Mouse (Mus musculus) adrenal gland, postnatal 25 days (tissue): Measurements from ENCODE around the gene Pnldc1. TPM values are rescaled to one million over a fixed set of nuclear protein-coding genes. Genes with fewer than 3 reads are reported as not detected.
"Not testable (repeated sequence)": the region's sequence is repeated elsewhere in the genome, so short reads cannot be mapped to it uniquely, and the experiment has no call there.

ENCODE experiments used
- DNase-seq: peaks from one replicate; pipeline ENCODE4 v3.0.0; 2021; ENCODE audit warnings: mixed read lengths
- long read RNA-seq: library from polyadenylated mRNA; stranded (forward); transcript quantifications from one replicate; pipeline ENCODE4 v2.0.0, GENCODE M21; 2021
- total RNA-seq: library from RNA; stranded (reverse); gene quantifications from 2 replicates; pipeline ENCODE4 v1.2.3, GENCODE M21; 2021

Pnldc1 gene
- 4.8 and 6.0 TPM in 2 replicates for total RNA-seq
- long read RNA-seq, partial matches to known transcripts = 0 of 1 reads
- long read RNA-seq, other reads (novel, unspliced or antisense) = 1 of 1 reads

- peak; percentile 23 for DNase-seq
Measured at GRCm38 (mm10) chr17:12909361-12910280, at the start of gene Pnldc1. Pnldc1 (minus strand) TSS chr17:12910230.

- not testable (repeated sequence) for DNase-seq
Measured at GRCm38 (mm10) chr17:12959377-12959776, 49.3 kb upstream of the Pnldc1 start.

GRCm38 (mm10) chr17:12956664-12957063 is 46.6 kb upstream of the Pnldc1 start:
- peak; percentile 7 for DNase-seq

- DNase-seq = no peak
Measured at GRCm38 (mm10) chr17:12949669-12950068, 39.6 kb upstream of the Pnldc1 start.

GRCm38 (mm10) chr17:12942459-12943162 is 32.6 kb upstream of the Pnldc1 start:
- no peak for DNase-seq

GRCm38 (mm10) chr17:12941543-12942260 is 31.7 kb upstream of the Pnldc1 start:
- DNase-seq = no peak

GRCm38 (mm10) chr17:12940151-12940805 is 30.2 kb upstream of the Pnldc1 start, which contains the start of gene Acat3:
Acat3 (minus strand) TSS chr17:12940600.
- no peak for DNase-seq

GRCm38 (mm10) chr17:12939377-12940148 is 29.5 kb upstream of the Pnldc1 start:
- not testable (repeated sequence) for DNase-seq

GRCm38 (mm10) chr17:12938077-12938476 is 28.0 kb upstream of the Pnldc1 start:
- no peak for DNase-seq

GRCm38 (mm10) chr17:12937412-12937970 is 27.5 kb upstream of the Pnldc1 start:
- no peak for DNase-seq

GRCm38 (mm10) chr17:12935719-12936118 is 25.7 kb upstream of the Pnldc1 start:
- DNase-seq = no peak

GRCm38 (mm10) chr17:12931576-12931975 is 21.5 kb upstream of the Pnldc1 start:
- DNase-seq = not testable (repeated sequence)

GRCm38 (mm10) chr17:12925703-12926180 is 15.7 kb upstream of the Pnldc1 start:
- no peak for DNase-seq

- no peak for DNase-seq
Measured at GRCm38 (mm10) chr17:12925001-12925400, 15.0 kb upstream of the Pnldc1 start.

GRCm38 (mm10) chr17:12921073-12921472 is 11.0 kb upstream of the Pnldc1 start:
- no peak for DNase-seq

- DNase-seq = peak; percentile 32
Measured at GRCm38 (mm10) chr17:12916588-12917380, 6.8 kb upstream of the Pnldc1 start.

GRCm38 (mm10) chr17:12915881-12916583 is 6.0 kb upstream of the Pnldc1 start, which contains the start of gene Mrpl18:
Mrpl18 (minus strand) TSS chr17:12916345.
- DNase-seq = peak; percentile 97

GRCm38 (mm10) chr17:12915488-12915880 is 5.5 kb upstream of the Pnldc1 start, which contains the start of gene Tcp1:
Tcp1 (plus strand) TSS chr17:12915701.
- DNase-seq = peak; percentile 14

- no peak for DNase-seq
Measured at GRCm38 (mm10) chr17:12910391-12910790, 361 bp upstream of the Pnldc1 start.
